Mouse (Mus musculus) midbrain, embryonic 15.5 days (tissue): ENCODE data around the gene Scfd2. TPM values are rescaled to one million over a fixed set of nuclear protein-coding genes. Genes with fewer than 3 reads are reported as not detected.

Experiments
- ATAC-seq: fragments of 200-750 bp; cut with Nextera tagmentation; replicated peaks from 2 replicates; pipeline ENCODE4 v1.8.0; 2017; ENCODE audit warnings: moderate TSS enrichment
- H3K27ac ChIP-seq: fragments of 300-500 bp; sonication (generic); 2 replicates; pipeline ENCODE4 v1.5.1; 2015; ENCODE audit warnings: mild to moderate bottlenecking, inconsistent platforms
- H3K27me3 ChIP-seq: fragments of 300-500 bp; sonication (generic); replicated peaks from 2 replicates; pipeline ENCODE4 v1.6.1; 2015; ENCODE audit warnings: inconsistent platforms
- H3K36me3 ChIP-seq: fragments of 300-500 bp; sonication (generic); replicated peaks from 2 replicates; pipeline ENCODE4 v1.6.1; 2015; ENCODE audit warnings: inconsistent platforms
- H3K4me1 ChIP-seq: fragments of 300-500 bp; sonication (generic); 2 replicates; pipeline ENCODE4 v1.6.1; 2015; ENCODE audit warnings: inconsistent platforms
- H3K4me2 ChIP-seq: fragments of 300-500 bp; sonication (generic); 2 replicates; pipeline ENCODE4 v1.6.1; 2015; ENCODE audit warnings: inconsistent platforms, mild to moderate bottlenecking, moderate library complexity
- H3K4me3 ChIP-seq: fragments of 300-500 bp; sonication (generic); 2 replicates; pipeline ENCODE4 v1.5.1; 2015; ENCODE audit warnings: mild to moderate bottlenecking, inconsistent platforms
- H3K9ac ChIP-seq: fragments of 300-500 bp; sonication (generic); 2 replicates; pipeline ENCODE4 v1.6.1; 2015; ENCODE audit warnings: mild to moderate bottlenecking, inconsistent platforms
- H3K9me3 ChIP-seq: fragments of 300-500 bp; sonication (generic); 2 replicates; pipeline ENCODE4 v1.6.1; 2016; ENCODE audit warnings: inconsistent platforms
- WGBS: fragments of 180-500 bp; shearing (Covaris S2); methylation state at CpG from one replicate; pipeline ENCODE4 v1.1.7; 2015; ENCODE audit warnings: mixed read lengths; 5-methylcytosine and 5-hydroxymethylcytosine counted together
- polyA plus RNA-seq: library from polyadenylated mRNA; unstranded; fragments of >200 nt; fragmentation: Nextera tagmentation; extraction: Ambion mirVana; gene quantifications from 2 replicates; pipeline ENCODE4 v1.2.1, GENCODE M21; 2015

Scfd2 gene
- polyA plus RNA-seq, 1 experiment from 2014 or later, result 20.0 TPM

- no peak for ATAC-seq
- Histone ChIP-seq H3K9me3 (no peaks in the 10 kb centered on the region), H3K36me3 (no peaks in the 10 kb centered on the region), H3K27ac (no peak overlapping the region), H3K9ac (no peak overlapping the region), H3K4me3 (no peak overlapping the region), H3K27me3 (no peaks in the 10 kb centered on the region), H3K4me2 (no peak overlapping the region), H3K4me1 (0 out of 2 replicates have a peak, but pooled peaks cover 5% of the 10 kb centered on the region)
- WGBS, result 75% methylated on average over 4 of the region's 4 CpGs
Observed at GRCm38 (mm10) chr5:74256705-74257104, 274.9 kb downstream of the Scfd2 start.

DNA sequence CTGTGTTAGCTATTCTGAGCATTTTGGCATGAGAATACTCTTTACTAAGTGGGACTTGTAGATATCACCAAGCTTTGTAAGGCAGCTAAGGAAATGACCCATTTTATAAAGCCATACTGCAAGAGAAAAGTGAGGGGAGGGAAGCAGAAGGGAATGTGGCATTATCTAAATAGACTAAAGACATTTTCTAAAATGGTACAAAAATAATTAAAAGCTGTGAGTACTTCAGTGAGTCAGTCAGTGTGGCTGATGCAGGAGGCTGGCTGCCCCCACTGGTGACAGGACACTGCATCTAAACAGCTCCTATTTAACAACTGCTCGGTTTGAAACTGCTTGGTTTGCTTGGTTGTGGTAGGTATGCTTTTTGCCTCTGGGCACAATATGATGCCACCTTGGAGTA lies 276.6 kb downstream of the Scfd2 start:
- Histone ChIP-seq H3K4me3 (no peak overlapping the region), H3K9me3 (no peaks in the 10 kb centered on the region), H3K9ac (no peak overlapping the region), H3K4me1 (no peaks in the 10 kb centered on the region), H3K27ac (no peak overlapping the region), H3K27me3 (no peaks in the 10 kb centered on the region), H3K4me2 (no peak overlapping the region), H3K36me3 (no peaks in the 10 kb centered on the region)
- 72% methylated on average over 1 of the region's 1 CpGs for WGBS
- ATAC-seq, result no peak

- H3K4me1 ChIP-seq, result no peaks in the 10 kb centered on the region
- WGBS, result 78% methylated on average over 7 of the region's 7 CpGs
- no peaks in the 10 kb centered on the region for H3K9me3 ChIP-seq
Observed at GRCm38 (mm10) chr5:74253724-74254328, 277.7 kb downstream of the Scfd2 start.

GRCm38 (mm10) chr5:74252672-74253286 lies 278.8 kb downstream of the Scfd2 start:
- Histone ChIP-seq H3K9me3 (no peaks in the 10 kb centered on the region), H3K9ac (no peak overlapping the region), H3K4me1 (no peaks in the 10 kb centered on the region), H3K4me3 (no peak overlapping the region), H3K27me3 (no peaks in the 10 kb centered on the region), H3K36me3 (no peaks in the 10 kb centered on the region), H3K27ac (no peak overlapping the region), H3K4me2 (no peak overlapping the region)
- 86% methylated on average over 6 of the region's 6 CpGs for WGBS
- ATAC-seq, result no peak

More at GRCm38 (mm10) chr5:74253724-74254328, 277.7 kb downstream of the Scfd2 start:
- no peak overlapping the region for H3K4me3 ChIP-seq
- no peak overlapping the region for H3K9ac ChIP-seq
- no peak overlapping the region for H3K4me2 ChIP-seq
- no peak for ATAC-seq
- no peaks in the 10 kb centered on the region for H3K36me3 ChIP-seq
- H3K27me3 ChIP-seq, result no peaks in the 10 kb centered on the region
- no peak overlapping the region for H3K27ac ChIP-seq

- no peaks in the 10 kb centered on the region for H3K36me3 ChIP-seq
- H3K9ac ChIP-seq, result no peak overlapping the region
- ATAC-seq, result no peak
- no peaks in the 10 kb centered on the region for H3K27me3 ChIP-seq
- no peaks in the 10 kb centered on the region for H3K4me1 ChIP-seq
- no peak overlapping the region for H3K27ac ChIP-seq
- H3K4me2 ChIP-seq, result no peak overlapping the region
- no peaks in the 10 kb centered on the region for H3K9me3 ChIP-seq
- 78% methylated on average over 2 of the region's 2 CpGs for WGBS
- no peak overlapping the region for H3K4me3 ChIP-seq
Observed at GRCm38 (mm10) chr5:74250947-74251346, 280.6 kb downstream of the Scfd2 start.

DNA sequence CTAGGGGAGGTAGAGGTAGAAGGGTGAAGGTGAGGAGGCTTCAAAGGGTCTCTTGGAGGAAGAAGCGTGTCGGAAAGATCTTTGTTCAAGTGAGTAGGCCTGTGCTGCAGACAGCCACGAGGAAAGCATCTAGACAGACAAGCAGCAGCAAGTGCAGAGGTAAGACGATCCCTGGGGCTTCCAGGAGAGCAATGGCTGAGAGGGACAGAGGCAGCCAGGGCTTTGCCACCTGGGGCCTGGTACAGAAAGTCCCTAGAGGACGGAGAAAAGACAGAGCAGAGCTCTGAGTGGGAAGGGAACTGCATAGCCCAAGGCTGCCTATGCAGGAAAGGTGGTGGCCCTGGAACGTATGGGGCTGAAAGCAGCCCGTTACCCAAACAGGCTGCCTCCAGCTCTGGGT lies 281.3 kb downstream of the Scfd2 start:
- 65% methylated on average over 7 of the region's 7 CpGs for WGBS
- Histone ChIP-seq H3K9me3 (no peaks in the 10 kb centered on the region), H3K4me3 (no peak overlapping the region), H3K27ac (no peak overlapping the region), H3K36me3 (no peaks in the 10 kb centered on the region), H3K9ac (no peak overlapping the region), H3K4me1 (no peaks in the 10 kb centered on the region), H3K27me3 (no peaks in the 10 kb centered on the region), H3K4me2 (no peak overlapping the region)
- ATAC-seq, result no peak

DNA sequence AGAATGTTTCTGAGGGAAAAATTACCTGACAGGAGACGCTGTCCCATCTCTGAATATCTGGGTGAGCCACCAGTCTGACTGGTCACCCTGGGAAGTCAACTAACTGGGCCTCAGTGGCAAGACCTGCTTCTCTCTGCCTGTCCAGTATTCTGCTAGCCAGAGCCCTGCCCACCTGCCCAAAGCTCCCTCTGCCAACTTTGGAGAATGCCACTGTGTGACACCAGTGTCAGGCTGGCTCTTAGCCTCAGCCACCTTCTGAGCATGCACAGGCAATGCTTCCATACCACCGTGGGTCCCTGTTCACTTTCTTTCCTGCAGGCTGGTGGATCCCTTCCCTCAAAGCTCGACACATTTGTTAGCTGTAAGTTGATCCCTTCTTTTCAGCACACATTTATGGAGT lies 281.8 kb downstream of the Scfd2 start:
- no peak overlapping the region for H3K27ac ChIP-seq
- no peak overlapping the region for H3K4me2 ChIP-seq
- no peaks in the 10 kb centered on the region for H3K4me1 ChIP-seq
- H3K9me3 ChIP-seq, result no peaks in the 10 kb centered on the region
- no peak for ATAC-seq
- H3K36me3 ChIP-seq, result no peaks in the 10 kb centered on the region
- H3K27me3 ChIP-seq, result no peaks in the 10 kb centered on the region
- no peak overlapping the region for H3K9ac ChIP-seq
- 70% methylated on average over 3 of the region's 3 CpGs for WGBS
- H3K4me3 ChIP-seq, result no peak overlapping the region

DNA sequence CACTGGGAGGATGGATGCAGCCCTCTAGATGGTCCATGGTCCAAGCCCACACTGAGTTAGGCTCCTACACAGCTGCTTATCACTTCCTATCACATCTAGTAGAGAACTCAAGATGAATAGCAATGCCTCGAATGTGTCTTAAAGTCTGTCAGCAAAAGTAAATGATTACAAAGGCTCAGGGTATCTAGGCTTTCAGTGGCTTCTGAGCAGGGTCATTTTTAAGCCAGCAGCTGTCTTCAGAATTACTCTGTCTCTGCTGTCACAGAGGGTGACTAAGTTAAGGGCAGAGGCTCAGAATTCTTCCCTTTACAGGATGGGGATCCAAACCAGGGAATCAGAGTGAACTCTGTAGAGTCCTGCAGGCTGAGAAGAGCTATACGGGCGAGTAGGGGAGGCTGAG lies 284.6 kb downstream of the Scfd2 start:
- Histone ChIP-seq H3K27me3 (no peaks in the 10 kb centered on the region), H3K4me3 (no peak overlapping the region), H3K4me2 (no peak overlapping the region), H3K4me1 (no peaks in the 10 kb centered on the region), H3K9me3 (no peaks in the 10 kb centered on the region), H3K27ac (no peak overlapping the region), H3K9ac (no peak overlapping the region), H3K36me3 (no peaks in the 10 kb centered on the region)
- ATAC-seq, result no peak
- WGBS, result 86% methylated on average over 3 of the region's 3 CpGs

- Histone ChIP-seq H3K4me1 (no peaks in the 10 kb centered on the region), H3K9ac (no peak overlapping the region), H3K9me3 (no peaks in the 10 kb centered on the region), H3K4me2 (no peak overlapping the region), H3K4me3 (no peak overlapping the region), H3K27ac (no peak overlapping the region), H3K36me3 (no peaks in the 10 kb centered on the region), H3K27me3 (no peaks in the 10 kb centered on the region)
- 51% methylated on average over 4 of the region's 4 CpGs for WGBS
- no peak for ATAC-seq
Observed at GRCm38 (mm10) chr5:74246453-74246852, 285.1 kb downstream of the Scfd2 start.

DNA sequence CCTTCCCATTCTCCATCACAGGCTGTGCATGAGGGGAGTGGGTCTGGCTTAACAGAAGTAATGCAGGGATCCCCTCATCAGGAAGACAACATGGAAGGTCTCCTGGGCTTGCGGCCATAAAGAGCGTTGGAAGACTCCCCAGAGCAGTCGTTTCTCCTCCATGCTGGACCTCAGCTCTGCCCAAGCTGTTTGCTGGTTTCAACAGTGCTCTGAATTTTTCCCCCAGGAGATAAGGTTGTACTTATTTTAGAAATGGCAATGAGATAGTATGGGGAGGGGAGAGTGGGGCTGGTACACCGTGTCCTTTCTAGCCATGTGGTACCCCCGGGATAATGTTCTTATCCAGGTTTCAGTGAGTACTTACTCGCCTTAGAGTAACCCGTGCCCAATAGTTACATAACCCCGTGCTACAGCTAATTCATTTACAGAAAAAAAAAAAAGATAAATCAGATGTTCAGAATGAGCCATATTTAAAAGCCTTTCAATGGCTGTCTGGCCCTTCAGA lies 285.9 kb downstream of the Scfd2 start:
- H3K4me1 ChIP-seq, result no peaks in the 10 kb centered on the region
- H3K4me2 ChIP-seq, result no peak overlapping the region
- no peak overlapping the region for H3K27ac ChIP-seq
- no peak for ATAC-seq
- H3K36me3 ChIP-seq, result no peaks in the 10 kb centered on the region
- H3K27me3 ChIP-seq, result no peaks in the 10 kb centered on the region
- WGBS, result 91% methylated on average over 8 of the region's 8 CpGs
- H3K4me3 ChIP-seq, result no peak overlapping the region
- H3K9me3 ChIP-seq, result no peaks in the 10 kb centered on the region
- no peak overlapping the region for H3K9ac ChIP-seq

GRCm38 (mm10) chr5:74244406-74245019 lies 287.0 kb downstream of the Scfd2 start:
- H3K36me3 ChIP-seq, result no peaks in the 10 kb centered on the region
- ATAC-seq, result no peak
- no peak overlapping the region for H3K4me3 ChIP-seq
- 88% methylated on average over 14 of the region's 14 CpGs for WGBS
- H3K9ac ChIP-seq, result no peak overlapping the region
- no peaks in the 10 kb centered on the region for H3K27me3 ChIP-seq
- no peak overlapping the region for H3K4me2 ChIP-seq
- H3K4me1 ChIP-seq, result no peaks in the 10 kb centered on the region
- no peak overlapping the region for H3K27ac ChIP-seq
- no peaks in the 10 kb centered on the region for H3K9me3 ChIP-seq

DNA sequence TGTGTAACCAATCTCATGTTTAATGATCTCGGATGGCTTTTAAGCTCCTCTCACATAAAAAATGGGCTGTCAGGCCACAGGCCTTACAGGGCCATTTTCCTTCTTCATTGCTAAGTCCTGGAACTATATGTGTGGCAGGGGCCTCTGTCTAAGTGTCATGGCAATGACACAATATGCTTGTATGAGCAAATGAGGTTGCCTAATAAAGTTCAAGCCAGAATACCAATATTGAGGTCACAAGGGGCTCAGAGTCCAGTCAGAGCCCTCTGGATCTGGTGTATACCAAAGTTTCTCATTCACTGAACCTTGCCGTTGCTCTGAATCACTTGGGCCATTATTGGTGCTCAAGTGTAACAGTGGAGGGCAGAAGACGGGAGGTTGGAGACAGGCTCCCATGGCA lies 288.9 kb downstream of the Scfd2 start:
- H3K4me2 ChIP-seq, result no peak overlapping the region
- H3K36me3 ChIP-seq, result no peaks in the 10 kb centered on the region
- no peak overlapping the region for H3K27ac ChIP-seq
- H3K27me3 ChIP-seq, result no peaks in the 10 kb centered on the region
- ATAC-seq, result no peak
- 71% methylated on average over 3 of the region's 3 CpGs for WGBS
- no peaks in the 10 kb centered on the region for H3K9me3 ChIP-seq
- no peak overlapping the region for H3K9ac ChIP-seq
- no peaks in the 10 kb centered on the region for H3K4me1 ChIP-seq
- H3K4me3 ChIP-seq, result no peak overlapping the region
